Mouse (Mus musculus) retina, embryonic 14.5 days (tissue): ENCODE data around the gene Arpc2.
A peak's percentile ranks its signal among the peaks of the same experiment; 100 is the strongest.

Experiments
- DNase-seq: peaks from one replicate; pipeline ENCODE4 v3.0.0-alpha.2; 2015; ENCODE audit warnings: low spot score

Gene Arpc2

GRCm38 (mm10) chr1:74302229-74302628 is 66.3 kb downstream of the Arpc2 start:
- no peak for DNase-seq

GRCm38 (mm10) chr1:74302835-74303234 is 67.0 kb downstream of the Arpc2 start:
- no peak for DNase-seq

GRCm38 (mm10) chr1:74303509-74304338 is 67.8 kb downstream of the Arpc2 start:
- peak; percentile 57 for DNase-seq

- DNase-seq = no peak
Measured at GRCm38 (mm10) chr1:74304339-74304790, 68.5 kb downstream of the Arpc2 start.

- DNase-seq = no peak
Measured at GRCm38 (mm10) chr1:74304946-74305345, 69.1 kb downstream of the Arpc2 start.

GRCm38 (mm10) chr1:74305522-74305921 is 69.6 kb downstream of the Arpc2 start, which contains the start of gene Tmbim1:
TSS of gene Tmbim1 (minus strand) at chr1:74305622.
- DNase-seq = no peak

- no peak for DNase-seq
Measured at GRCm38 (mm10) chr1:74307146-74307545, 71.3 kb downstream of the Arpc2 start.

GRCm38 (mm10) chr1:74308001-74308964 is 72.4 kb downstream of the Arpc2 start:
- no peak for DNase-seq

- DNase-seq = no peak
Measured at GRCm38 (mm10) chr1:74309767-74310166, 73.9 kb downstream of the Arpc2 start.

GRCm38 (mm10) chr1:74313049-74313692 is 77.3 kb downstream of the Arpc2 start:
- peak; percentile 91 for DNase-seq

- no peak for DNase-seq
Measured at GRCm38 (mm10) chr1:74314796-74315195, 78.9 kb downstream of the Arpc2 start.

GRCm38 (mm10) chr1:74316114-74316827 is 80.4 kb downstream of the Arpc2 start:
- DNase-seq = no peak
